Mouse (Mus musculus): ENCODE measurements at regions not wholly inside any gene's neighbourhood (a gene's known extent, or its start where the extent isn't known, plus 50 kb on each side); places are given as distances from the start of the nearest gene placed in this dataset.

DNA sequence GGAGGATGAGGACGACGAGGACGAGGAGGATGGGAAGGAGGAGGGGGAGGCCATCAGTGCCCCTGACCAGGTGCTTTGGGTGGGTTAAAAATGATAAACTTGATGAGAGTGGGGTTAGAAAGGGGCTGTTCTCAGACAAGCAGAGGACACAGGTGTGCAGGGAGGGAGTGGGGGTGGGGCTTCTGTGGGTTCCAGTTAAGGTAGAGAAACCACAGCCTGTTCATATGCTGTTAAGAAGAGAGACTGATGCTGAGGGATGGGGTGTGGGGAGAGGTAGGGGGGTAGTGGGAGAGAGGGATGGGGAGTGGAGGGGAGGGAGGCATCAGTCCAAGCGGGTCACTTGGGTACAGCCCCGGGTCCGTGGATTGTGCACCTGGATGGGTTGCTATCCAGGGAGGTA lies 60.6 kb upstream of the Prdm11 start:
- no peak for TF ChIP-seq POLR2A (IDR thresholded peaks at IDR 0.05; ENCODE audit: borderline replicate concordance, extremely low read depth, insufficient read depth, insufficient read length, poor library complexity, severe bottlenecking)
- no peak for TF ChIP-seq CTCF (IDR thresholded peaks at IDR 0.05; ENCODE audit: borderline replicate concordance, extremely low read depth, insufficient read depth, insufficient read length)
